Mouse (Mus musculus): Measurements from ENCODE around the gene Tcf7l1.

Tcf7l1 gene

DNA sequence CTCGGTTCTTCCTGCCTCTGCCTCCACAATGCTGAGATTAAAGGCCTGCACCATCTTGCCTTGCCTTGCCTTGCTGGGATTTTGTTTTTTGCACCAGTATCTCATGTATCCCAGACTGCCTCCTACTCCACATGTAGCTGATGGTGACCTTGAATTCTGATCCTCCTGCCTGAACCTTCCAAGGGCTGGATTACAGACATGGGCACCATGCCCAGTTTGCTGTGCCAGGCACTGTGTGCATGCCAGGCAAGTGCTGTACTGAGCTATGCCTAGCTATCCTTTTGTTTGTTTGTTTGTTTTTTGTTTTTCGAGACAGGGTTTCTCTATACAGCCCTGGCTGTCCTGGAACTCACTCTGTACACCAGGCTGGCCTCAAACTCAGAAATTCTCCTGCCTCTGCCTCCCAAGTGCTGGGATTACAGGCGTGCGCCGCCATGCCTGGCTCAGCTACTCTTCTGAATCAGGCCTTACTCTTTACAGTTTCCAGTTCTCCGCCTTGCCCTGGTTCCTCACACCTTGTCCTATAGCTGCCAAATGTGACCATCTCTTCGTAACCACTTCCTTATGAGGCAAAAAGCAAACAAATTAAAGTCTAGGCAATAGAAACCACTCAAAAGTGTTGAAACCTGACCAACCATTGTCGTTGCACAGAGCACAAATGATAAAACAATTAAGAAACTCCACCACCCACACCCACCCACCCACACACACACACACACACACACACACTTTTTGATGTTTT is 165.2 kb downstream of the Tcf7l1 start:
- peak in 1 of 2 experiments; percentile 31 for DNase-seq (ENCODE audit: low spot score in 2 of 2)

DNA sequence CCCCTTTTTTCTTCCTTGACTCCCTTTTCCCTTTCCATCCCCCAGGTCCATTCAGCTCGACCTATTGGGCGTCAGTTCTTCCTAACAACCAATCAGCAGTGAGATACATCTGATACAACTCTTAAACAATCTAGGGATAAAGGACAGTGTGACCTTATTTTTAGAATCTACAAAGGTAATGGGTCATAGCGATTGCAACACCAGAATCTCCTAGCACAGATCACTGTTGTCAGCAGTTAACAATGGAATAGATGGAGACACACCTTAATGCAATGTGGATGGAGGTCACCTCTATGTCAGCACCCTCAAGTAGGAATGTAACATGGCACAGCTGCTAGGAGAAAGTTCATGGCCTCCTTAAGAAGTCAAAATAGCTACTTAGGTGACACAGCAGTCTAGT is 166.1 kb downstream of the Tcf7l1 start:
- no peak for DNase-seq (ENCODE audit: low spot score in 2 of 2)

DNA sequence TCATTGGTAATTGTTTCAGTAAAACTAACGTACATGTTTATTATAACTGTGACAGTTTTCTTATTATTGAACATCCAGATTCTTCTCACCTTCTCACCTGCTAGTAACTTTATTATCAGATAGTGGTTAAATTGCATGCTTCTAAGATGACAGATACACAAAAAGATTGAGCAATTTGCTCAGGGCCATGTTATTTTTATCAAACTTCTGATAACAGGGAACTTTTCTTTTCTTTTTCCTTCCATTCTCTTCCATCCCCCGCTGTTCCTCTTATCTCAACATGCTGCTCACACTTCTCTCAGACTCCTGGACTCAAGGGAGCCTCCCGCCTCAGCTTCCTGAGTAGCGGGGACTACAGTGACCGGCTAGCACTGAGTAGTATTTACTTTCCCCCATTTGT is 168.1 kb downstream of the Tcf7l1 start:
- no peak for DNase-seq (ENCODE audit: low spot score in 2 of 2)

DNA sequence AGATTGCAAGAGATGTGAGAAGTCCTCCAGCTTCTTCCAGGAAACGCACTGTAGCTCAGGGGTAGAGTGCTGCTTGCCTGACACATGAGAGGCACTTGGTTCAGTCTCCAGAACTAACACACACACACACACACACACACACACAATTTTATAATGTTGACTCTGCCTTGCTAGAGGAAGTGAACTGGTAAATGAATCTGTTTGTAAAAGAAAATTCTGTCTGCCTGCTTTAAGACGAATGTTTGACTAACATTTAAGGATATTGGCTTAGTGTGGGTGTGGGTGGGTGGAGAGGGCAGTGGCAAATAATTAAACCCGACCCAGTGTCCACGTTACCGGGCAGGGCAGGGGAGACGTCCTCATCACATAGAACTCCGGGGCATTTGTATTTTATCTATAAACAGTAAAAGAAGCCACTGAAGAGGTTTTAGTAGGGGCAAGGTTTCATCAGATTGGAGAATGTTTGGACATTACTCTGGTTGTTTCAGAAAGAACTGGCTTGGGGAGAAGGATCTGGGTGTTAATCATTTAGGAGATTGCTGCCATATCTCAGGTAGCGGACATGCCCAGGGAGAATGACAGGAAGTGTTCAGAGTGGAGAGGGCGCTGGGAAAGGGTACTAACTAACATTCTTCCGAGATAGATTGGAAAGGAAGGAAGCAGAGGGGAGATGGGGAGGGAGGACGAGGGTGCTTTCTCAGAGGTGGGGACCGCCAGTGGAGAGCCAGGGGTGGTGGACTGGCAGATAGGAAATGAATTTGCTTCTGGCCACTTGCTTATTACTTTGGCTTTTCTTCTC is 169.1 kb downstream of the Tcf7l1 start:
- no peak for DNase-seq (ENCODE audit: low spot score in 2 of 2)

DNA sequence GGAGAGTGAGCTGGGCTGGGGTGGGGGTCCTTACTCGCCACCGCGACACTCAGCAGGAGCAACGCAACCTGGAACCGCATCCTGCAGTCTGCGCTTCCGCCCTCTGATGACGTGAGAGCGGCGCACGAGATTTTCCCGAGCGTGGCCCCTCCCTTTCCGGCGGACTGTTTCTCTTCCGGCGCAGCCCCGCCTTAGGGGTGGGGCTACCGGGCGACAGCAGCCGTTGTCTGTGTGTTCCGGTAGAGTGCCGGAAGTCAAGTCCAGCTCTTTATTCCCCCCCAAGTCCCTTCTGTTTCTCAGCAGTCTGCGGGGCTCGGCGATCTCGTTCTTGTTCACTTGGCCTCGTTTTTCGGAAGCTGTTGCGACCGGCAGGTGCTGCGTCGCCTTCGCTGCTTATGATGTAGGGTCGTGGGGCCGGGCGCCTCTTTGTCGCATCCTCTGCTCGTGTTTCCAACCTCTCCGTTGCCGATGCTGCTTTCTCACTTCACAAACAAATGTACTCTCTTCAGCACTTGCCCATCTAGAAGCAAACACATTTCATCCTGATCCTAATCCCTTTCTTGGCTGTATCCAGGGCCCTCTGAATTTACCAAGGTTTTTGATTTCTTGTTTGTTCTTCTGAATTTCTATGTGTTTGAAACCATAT is 172.3 kb downstream of the Tcf7l1 start, which contains the start of gene Tgoln1:
Gene Tgoln1 (minus strand): TSS at position 358 of the 646 bp plus-strand sequence.
- peak; percentile 89 to 93 for DNase-seq (ENCODE audit: low spot score in 2 of 2)

DNA sequence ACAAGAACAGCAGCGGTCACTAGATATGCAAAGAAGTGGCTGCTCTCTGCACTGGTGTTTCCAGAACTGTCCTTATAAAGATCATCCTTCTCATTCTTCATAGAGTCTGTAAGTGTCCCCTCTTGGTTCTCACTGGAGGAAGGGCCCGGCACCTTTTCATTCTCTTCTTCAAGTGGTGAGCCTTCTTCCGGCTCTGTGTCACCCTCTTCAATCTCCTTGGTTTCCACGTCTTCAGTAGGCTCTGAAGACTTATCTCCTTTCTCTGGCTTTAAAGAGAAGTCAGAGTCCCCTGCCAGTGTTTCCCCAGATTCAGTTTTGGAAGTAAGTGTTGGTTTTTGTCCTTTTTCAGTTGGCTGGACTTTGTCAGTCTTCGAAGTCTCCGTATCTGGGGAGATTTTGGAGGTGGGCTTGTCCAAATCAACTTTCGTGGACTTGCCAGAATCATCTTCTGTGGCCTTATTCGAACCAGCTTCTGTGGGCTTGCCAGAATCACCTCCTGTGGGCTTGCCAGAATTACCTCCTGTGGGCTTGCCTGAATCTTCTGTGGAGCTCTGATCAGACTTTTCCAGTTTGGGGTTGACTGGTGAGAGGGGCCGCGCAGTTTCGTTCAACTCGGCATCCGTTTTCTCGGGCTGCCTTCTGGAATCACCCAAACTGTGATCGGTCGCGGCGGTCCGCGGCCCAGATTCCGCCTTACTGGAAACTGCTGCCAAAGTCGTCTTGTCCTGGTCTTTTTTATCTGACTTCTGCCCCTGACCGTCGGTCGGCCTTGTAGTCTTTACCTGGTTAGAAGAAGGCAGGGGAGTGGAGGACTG is 173.3 kb downstream of the Tcf7l1 start:
- no peak for DNase-seq (ENCODE audit: low spot score in 2 of 2)

DNA sequence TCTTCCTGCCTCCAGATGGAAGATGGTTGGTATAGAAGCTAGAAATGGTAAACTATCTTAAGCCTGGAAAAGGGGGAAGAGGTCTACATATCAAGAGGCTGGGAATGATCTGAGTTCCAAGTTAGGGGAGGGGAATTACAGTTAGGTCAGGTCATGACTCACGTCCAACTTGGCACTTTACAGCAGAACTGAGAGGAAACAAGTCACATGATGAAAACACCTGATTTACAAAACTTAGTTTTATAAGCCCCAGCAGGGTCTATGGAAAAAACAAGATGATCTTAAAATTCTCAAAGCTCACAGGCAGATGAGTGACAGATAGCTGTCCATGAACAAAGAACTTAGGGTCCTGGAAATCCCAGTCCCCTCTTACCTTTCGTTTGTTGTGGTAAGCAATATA is 173.9 kb downstream of the Tcf7l1 start:
- DNase-seq (ENCODE audit: low spot score in 2 of 2): no peak

DNA sequence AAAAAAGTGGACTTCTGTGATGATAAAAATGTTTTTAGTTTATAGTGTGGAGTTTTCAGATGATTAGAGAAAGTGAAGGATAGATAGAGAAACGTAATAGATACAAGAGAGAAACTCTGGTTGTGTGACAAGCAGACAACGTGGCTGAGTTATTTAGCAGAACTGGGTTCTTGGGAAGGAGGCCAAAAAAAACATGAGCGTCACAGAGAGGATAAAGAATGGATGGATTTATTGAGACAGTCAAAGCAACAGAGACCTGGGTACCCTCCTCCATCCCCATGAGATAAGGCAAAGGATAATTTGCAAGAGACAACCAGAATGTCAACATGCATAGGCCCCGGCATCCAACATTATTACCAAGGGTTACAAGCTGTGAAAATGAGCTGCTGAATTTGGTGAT is 178.8 kb downstream of the Tcf7l1 start:
- no peak for DNase-seq (ENCODE audit: low spot score in 2 of 2)

DNA sequence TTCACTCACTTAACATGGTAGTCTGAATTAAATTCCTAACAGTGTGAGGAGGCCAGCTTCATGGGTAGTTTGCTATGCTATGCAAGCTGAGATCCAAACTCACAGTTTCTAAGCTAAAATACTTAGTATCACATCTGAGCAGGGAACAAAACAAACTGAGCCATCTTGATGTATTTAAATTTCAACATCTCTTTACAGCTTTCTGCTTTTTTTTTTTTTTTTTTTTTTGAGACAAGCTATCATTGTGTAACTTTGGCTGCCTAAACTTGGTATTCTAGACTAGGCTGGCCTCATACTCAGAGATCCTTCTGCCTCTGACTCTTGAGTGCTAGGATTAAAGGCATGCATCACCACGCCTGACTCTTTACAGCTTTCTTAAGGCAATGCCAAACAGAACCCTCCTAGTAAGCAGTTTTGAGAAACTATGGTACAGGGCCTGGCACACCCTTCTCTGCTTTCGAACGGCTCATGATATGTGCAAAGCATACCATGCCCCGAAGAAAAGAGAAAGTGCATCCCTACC is 180.3 kb downstream of the Tcf7l1 start:
- DNase-seq (ENCODE audit: low spot score in 2 of 2): no peak

DNA sequence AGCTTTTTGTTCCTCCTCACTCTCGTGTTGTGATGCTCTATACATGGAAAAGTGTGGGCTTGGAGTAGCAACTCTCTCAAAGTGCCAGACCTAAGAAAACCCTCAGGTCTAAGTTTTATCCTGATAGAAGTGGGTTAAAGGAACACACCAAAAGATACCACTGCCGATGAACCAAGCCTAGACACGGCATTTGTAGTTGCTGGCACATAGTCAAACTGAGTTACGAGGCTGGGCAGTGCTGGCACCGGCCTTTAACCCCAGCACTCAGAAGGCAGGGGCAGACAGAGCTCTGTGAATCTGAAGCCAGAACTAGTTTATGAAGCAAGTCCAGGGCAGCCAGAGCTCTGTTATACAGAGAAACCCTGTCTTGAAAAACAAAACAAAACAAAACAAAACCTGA is 181.4 kb downstream of the Tcf7l1 start:
- DNase-seq (ENCODE audit: low spot score in 2 of 2): no peak

DNA sequence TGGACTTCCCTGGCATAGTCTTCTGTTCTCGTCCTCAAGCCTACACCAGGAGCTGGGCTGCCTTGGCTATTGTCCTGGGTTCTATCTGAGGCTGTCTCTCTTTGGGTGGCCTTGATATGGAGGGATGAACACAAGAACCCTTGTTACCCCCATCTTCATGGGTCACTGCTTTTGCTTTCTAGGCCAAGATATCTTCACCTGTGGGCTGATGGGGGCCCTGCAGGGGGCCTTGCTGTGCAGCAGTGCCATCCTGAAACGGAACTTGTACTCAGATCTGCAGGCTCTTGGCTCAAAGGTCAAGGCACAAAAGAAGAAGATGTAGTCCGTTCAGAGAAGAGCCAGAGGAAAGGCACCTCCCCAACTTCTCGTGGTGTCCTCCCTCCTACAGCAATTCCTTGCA is 182.0 kb downstream of the Tcf7l1 start:
- DNase-seq (ENCODE audit: low spot score in 2 of 2): no peak

DNA sequence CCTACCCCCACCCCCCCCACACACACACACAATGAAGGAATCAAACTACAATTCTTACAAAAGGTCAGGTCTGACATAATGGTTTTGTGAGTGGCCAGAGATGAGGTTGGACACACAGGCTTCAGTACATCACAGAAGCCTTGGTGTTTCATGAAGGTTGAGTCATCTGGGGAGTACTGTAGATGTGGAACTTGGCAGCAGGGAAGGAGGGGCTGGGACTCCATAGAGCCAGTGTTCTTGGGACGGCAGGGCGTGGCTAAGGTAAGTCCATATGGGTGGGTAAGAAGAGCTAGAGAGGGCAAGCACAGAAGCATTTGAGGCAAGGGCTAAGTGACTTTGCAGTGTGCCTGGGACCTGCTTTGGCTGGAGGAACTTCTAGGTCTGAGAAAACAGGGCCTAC is 185.0 kb downstream of the Tcf7l1 start:
- DNase-seq (ENCODE audit: low spot score in 2 of 2): no peak

DNA sequence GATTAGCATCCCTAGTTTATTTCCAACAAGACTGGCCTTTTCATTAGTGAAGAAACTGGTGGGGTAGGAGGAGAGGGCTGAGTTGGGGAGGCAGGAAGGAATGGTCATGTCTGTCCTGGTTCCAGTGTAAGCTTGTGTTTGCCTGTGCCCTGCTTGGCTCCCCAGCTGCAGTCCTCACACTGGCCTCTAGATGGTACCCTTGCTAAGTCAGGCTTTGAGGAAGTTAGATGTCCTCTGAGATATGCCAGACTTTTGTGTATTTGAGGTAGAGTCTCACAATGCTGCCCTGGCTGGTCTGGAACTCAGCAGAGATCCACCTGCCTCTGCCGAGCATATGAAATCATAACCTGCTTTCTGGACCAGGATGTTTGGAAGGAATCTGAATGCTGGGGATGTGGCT is 187.3 kb downstream of the Tcf7l1 start:
- DNase-seq (ENCODE audit: low spot score in 2 of 2): peak; percentile 58 to 77

DNA sequence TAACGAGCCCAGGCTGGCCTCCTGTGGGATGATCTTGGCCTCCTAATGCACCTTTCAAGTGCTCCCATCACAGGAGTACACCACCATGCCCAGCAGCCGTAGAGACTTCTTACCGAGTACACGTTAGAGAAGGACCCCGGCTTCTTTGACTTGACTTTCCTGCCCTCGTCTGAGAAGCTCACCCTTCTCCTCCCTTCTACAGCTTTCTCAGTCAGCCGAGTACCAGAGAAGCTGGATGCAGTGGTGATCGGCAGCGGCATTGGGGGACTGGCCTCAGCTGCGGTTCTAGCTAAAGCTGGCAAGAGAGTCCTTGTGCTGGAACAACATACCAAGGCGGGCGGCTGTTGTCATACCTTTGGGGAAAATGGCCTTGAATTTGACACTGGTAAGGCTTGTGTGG is 188.3 kb downstream of the Tcf7l1 start:
- no peak for DNase-seq (ENCODE audit: low spot score in 2 of 2)

DNA sequence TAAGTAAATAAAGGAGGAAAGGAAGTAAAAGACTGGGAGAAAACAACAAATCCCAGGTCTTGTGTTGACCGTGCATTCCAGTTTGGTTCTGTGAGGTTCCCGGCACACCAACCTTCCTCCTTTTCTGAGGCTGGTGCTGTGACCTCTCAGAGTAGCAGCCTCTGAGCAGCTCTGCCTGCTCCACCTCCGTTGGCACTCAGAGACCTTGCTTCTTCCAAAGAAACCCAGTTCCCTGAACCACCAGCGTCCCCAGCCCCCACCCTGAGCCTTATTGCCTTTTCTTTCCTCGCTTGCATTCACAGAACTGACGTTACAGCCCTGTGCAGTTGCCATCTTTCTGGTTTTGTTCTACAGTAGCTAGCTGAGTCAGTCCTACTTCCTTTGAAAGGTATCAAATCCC is 188.8 kb downstream of the Tcf7l1 start:
- DNase-seq (ENCODE audit: low spot score in 2 of 2): no peak

DNA sequence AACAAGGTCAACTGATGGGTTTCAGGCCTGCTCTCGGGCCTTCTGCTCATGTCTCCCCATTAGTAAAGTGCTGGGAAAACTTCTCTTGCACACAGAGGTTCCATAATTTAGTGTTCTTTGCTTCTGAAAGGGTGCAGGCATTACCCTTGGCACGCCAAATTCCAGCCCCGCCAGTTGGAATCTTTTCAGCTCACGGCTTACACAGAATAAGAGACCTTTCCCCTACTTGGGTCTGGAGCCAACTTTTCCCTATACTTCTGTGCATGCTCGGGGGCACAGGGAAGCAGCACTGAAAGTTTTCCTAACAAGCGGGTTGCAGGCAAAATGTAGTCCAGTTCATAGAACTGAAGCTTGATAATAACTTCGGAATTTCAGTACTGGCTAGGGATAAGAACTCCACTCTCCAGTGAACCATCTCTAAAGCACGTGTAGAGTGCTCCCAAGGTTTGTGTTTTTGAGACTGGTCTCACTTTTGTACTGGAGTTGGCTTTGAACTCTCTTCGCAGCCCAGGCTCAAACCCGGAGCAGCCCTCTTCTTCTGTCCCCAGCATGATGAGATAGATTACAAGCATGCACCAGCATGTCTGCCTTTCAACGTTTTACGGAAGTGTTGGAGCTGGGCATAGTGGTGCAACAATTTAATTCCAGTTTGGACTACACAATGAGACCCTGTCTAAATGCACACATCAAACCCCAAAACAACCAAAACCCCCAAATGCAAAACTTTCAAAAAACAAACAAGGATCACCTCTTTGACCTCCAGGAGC is 190.1 kb downstream of the Tcf7l1 start:
- DNase-seq (ENCODE audit: low spot score in 2 of 2): peak in 1 of 2 experiments; percentile 68

DNA sequence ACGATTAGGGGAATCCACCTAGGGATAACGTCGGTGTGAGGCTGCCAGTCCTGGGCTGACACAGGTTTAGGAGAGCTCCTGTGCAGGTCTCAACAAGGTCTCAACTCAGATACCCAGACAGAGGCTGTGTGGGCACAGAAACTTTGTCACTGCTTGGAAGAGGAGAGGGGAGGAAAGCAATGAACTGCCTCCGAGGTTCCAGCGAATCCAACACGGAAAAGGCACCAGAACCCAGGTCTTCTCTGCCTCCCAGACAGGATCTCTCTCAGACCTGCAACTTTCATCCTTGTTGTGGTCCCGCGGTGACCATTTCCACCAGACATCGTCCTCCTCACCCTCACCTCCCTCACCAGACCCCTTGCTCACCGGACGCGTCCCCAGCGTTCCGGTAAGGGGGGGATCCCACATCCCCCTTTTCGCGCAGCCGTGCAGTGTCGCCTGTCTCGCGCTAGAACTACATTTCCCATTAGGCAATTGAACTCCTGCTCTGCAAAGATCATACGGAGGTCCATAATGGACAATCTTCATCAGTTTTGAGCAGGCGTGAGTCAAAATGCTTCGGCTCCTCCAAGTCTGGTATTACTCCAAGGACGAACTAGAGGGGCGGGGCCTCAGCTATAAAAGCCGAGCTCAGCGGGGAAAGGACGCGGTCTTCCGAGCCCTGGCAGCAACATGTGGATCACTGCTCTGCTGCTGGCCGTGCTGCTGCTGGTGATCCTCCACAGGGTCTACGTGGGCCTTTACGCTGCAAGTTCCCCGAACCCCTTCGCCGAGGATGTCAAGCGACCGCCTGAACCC is 190.9 kb downstream of the Tcf7l1 start, which contains the start of the genes Elmod3 and Retsat:
Gene Elmod3 (minus strand): TSS at position 458 of the 798 bp plus-strand sequence.
Gene Retsat (plus strand): TSS at position 520 of the 798 bp plus-strand sequence.
- DNase-seq (ENCODE audit: low spot score in 2 of 2): peak; percentile 96 to 97

DNA sequence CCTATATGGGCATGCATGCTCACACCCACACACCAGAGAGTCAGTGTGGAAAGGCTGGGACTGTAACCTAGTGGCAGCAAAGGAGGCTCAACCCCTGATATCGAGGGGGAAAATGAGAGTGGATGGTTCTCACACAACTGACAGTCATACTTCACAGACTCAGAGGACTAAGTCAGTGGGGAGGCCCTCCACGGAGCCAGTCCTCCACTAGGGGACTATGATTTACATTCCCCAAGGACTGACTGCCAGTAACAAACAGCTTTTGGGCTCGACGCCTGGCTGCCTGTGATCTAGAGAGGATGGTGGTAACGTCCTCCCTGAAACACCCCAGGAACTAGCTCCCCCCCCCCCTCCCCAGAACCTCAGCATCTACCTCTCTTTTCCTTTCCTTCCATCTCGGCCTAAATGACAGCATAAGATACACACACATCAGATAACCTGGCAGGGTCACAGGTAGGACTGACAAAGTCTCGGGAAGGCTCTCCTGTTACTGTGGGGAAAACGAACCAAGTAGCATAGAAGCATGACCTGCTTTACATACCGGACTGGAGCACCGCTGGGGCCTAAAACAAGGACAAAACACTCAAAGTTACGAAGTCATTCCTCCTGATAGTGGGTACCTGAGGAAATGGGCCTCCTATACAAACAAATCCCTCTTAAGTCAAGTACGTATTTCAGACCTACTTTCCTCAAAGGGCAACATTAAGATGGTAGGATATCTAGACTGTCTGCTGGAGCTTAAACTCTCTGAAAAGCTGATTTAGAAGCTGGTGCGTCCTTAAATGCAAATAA is 191.8 kb downstream of the Tcf7l1 start:
- peak; percentile 28 to 37 for DNase-seq (ENCODE audit: low spot score in 2 of 2)

DNA sequence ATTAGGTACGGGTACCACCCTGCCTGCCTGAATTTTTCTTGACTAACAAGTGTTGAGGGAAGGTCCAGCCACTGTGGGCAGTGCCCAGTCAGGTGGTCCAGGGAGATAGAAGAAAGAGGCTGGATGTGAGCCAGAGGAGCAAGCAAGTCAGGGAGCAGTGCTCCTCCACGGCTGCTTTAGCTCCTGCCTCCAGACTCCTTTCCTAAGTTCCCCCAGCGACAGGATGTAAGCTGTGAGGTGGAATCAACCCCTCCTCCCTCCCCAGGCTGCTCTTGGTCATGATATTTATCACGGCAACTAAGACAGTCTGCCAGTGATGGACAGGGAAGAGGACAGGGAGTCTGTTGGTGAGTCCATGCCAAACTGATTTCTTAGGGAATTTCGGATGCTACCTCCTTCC is 195.1 kb downstream of the Tcf7l1 start:
- no peak for DNase-seq (ENCODE audit: low spot score in 2 of 2)
